Mouse (Mus musculus): ENCODE data around the gene BC035044. TPM values are rescaled to one million over a fixed set of nuclear protein-coding genes. Genes with fewer than 3 reads are reported as not detected.
A peak's percentile ranks its signal among the peaks of the same experiment; 100 is the strongest.

The BC035044 gene
- polyA plus RNA-seq, 1 experiment = 16.8 TPM

GRCm38 (mm10) chr6:128854895-128855294, 36.0 kb downstream of the BC035044 start:
- 83% methylated on average over 3 of the region's 3 CpGs for WGBS
- no peak overlapping the region for H3K27ac ChIP-seq (ENCODE audit: control insufficient read depth, insufficient read depth, low read depth, low read length, poor library complexity)
- no peak overlapping the region for H3K4me3 ChIP-seq (replicated peaks; ENCODE audit: control insufficient read depth, low read depth, low read length)
- TF ChIP-seq POLR2A (IDR thresholded peaks at IDR 0.05; ENCODE audit: borderline replicate concordance, control insufficient read depth, low read depth, low read length) = no peak
- TF ChIP-seq CTCF (IDR thresholded peaks at IDR 0.05; ENCODE audit: control insufficient read depth, insufficient read depth, low read length) = no peak
- H3K4me1 ChIP-seq (ENCODE audit: control insufficient read depth, insufficient read depth, low read length) = peaks cover 6% of the 10 kb centered on the region

DNA sequence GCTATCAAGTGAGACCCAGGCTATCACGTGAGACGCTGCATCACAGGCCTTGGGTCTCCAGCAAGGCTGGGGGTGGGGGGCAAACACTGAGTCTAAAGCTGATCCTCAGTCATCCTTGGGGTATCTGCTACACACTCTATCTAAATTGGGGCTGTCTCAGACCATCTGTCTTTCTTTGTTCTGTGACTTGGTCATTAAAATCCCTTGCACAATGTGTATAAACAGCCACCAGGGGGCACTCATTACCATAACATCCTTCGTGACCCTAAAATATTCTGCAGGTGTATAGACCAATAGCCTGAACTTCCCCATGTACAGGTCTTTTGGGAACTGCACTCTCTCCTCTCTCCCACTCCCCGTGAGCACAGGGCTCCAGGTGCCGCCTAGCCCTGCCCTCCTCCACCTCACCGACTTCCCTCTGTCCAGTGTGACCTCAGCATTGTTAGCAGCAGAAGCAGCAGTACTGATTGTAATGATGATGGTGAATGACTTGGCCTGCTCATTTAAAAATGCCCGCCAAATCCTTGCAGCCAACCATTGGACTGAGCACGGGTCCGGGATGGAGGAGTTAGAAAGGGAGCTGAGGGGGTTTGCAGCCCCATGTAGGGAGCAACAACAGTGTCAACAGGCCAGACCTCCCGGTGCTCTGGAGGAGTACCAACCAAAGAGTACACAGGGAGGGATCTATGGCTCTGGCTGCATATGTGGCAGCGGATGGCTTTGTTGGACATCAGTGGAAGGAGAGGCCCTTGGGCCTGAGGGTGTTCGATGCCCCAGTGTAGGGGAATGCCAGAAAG, 36.7 kb downstream of the BC035044 start:
- WGBS = 52% methylated on average over 12 of the region's 12 CpGs
- Histone ChIP-seq H3K4me3 (replicated peaks; ENCODE audit: control insufficient read depth, low read depth, low read length) (peak overlapping the region; percentile 13), H3K27ac (ENCODE audit: control insufficient read depth, insufficient read depth, low read depth, low read length, poor library complexity) (peak overlapping the region; percentile 9; the same call in 1 of the 2 replicates), H3K4me1 (ENCODE audit: control insufficient read depth, insufficient read depth, low read length) (peaks cover 7% of the 10 kb centered on the region)
- TF ChIP-seq POLR2A (IDR thresholded peaks at IDR 0.05; ENCODE audit: borderline replicate concordance, control insufficient read depth, low read depth, low read length) (no peak), CTCF (IDR thresholded peaks at IDR 0.05; ENCODE audit: control insufficient read depth, insufficient read depth, low read length) (no peak; the same call in 1 of the 2 replicates)

DNA sequence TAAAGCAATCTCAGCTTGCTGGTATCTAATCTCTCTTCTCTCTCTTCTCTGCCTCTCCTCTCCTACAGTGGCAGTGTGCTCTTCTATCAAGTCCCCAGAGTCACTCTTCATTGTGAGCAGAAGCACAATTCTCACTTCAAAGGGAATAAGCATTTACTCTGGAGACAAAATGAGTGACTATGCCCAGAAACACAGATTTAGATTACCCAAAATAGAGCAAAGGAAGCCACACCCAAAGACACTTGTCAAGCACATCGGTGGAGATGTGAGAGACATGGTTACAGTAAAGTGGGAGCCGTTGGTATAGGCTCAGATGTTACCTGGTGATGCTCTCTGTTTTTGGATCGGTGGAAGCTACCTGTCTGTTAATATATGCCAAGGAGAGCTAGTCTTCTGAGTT, 38.2 kb downstream of the BC035044 start:
- WGBS = 31% methylated on average over 3 of the region's 3 CpGs
- TF ChIP-seq POLR2A (IDR thresholded peaks at IDR 0.05; ENCODE audit: borderline replicate concordance, control insufficient read depth, low read depth, low read length) (no peak), CTCF (IDR thresholded peaks at IDR 0.05; ENCODE audit: control insufficient read depth, insufficient read depth, low read length) (no peak)
- peak overlapping the region; percentile 63 for H3K27ac ChIP-seq (ENCODE audit: control insufficient read depth, insufficient read depth, low read depth, low read length, poor library complexity)
- no peak overlapping the region for H3K4me3 ChIP-seq (replicated peaks; ENCODE audit: control insufficient read depth, low read depth, low read length)
- H3K4me1 ChIP-seq (ENCODE audit: control insufficient read depth, insufficient read depth, low read length) = peaks cover 7% of the 10 kb centered on the region

GRCm38 (mm10) chr6:128851151-128851550, 39.8 kb downstream of the BC035044 start:
- no peak for TF ChIP-seq CTCF (IDR thresholded peaks at IDR 0.05; ENCODE audit: control insufficient read depth, insufficient read depth, low read length)
- TF ChIP-seq POLR2A (IDR thresholded peaks at IDR 0.05; ENCODE audit: borderline replicate concordance, control insufficient read depth, low read depth, low read length) = no peak
- H3K4me1 ChIP-seq (ENCODE audit: control insufficient read depth, insufficient read depth, low read length) = peaks cover 7% of the 10 kb centered on the region
- H3K4me3 ChIP-seq (replicated peaks; ENCODE audit: control insufficient read depth, low read depth, low read length) = no peak overlapping the region
- H3K27ac ChIP-seq (ENCODE audit: control insufficient read depth, insufficient read depth, low read depth, low read length, poor library complexity) = peak overlapping the region; percentile 42; the same call in 1 of the 2 replicates
- WGBS = 7% methylated on average over 2 of the region's 2 CpGs

DNA sequence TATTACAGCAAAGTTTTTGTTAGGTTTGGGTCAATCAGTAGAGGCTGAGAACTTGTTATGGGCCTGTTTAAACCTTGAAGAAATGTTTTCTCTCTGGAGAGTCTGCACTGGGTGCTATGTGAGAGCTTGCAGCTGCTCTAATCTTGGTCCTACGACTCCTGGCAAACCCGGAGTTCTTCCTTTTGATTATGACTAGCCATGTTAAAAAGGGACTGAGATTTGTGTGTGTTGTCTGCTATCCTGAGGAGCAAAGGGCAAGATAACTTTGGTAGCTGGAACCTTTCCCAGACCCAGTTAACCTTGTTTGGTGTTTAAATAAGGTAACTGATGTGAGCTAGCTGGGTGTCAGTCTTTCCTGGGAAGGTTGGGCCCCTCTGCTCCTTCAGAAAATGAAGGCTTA, 40.3 kb downstream of the BC035044 start:
- H3K4me1 ChIP-seq (ENCODE audit: control insufficient read depth, insufficient read depth, low read length) = peaks cover 7% of the 10 kb centered on the region
- 21% methylated on average over 2 of the region's 2 CpGs for WGBS
- TF ChIP-seq POLR2A (IDR thresholded peaks at IDR 0.05; ENCODE audit: borderline replicate concordance, control insufficient read depth, low read depth, low read length) (no peak), CTCF (IDR thresholded peaks at IDR 0.05; ENCODE audit: control insufficient read depth, insufficient read depth, low read length) (no peak)
- H3K4me3 ChIP-seq (replicated peaks; ENCODE audit: control insufficient read depth, low read depth, low read length) = no peak overlapping the region
- no peak overlapping the region; the same call in 1 of the 2 replicates for H3K27ac ChIP-seq (ENCODE audit: control insufficient read depth, insufficient read depth, low read depth, low read length, poor library complexity)

- H3K4me1 ChIP-seq (ENCODE audit: control insufficient read depth, insufficient read depth, low read length) = peaks cover 6% of the 10 kb centered on the region; the same call in 1 of the 2 replicates
- 49% methylated on average over 2 of the region's 2 CpGs for WGBS
- no peak overlapping the region for H3K27ac ChIP-seq (ENCODE audit: control insufficient read depth, insufficient read depth, low read depth, low read length, poor library complexity)
- TF ChIP-seq CTCF (IDR thresholded peaks at IDR 0.05; ENCODE audit: control insufficient read depth, insufficient read depth, low read length) = peak; percentile 56
- no peak for TF ChIP-seq POLR2A (IDR thresholded peaks at IDR 0.05; ENCODE audit: borderline replicate concordance, control insufficient read depth, low read depth, low read length)
- H3K4me3 ChIP-seq (replicated peaks; ENCODE audit: control insufficient read depth, low read depth, low read length) = no peak overlapping the region
Observed at GRCm38 (mm10) chr6:128849902-128850301, 41.0 kb downstream of the BC035044 start.

DNA sequence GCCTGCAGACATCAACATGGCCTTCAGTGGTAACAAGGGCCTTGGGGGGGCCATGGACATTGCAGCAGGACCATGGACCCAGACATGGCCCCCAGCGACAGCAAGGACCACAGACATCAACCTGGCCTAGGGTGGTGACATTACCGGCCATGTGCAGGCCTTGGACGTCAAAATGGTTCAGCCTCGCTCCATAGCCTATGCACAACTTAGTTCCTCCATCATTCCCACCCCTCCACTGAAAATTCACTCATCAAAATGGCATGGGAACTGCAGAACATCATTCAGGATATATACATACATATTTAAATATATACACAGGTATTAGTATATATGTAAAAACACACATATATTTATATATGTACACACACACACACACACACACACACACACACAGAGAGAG, 43.5 kb downstream of the BC035044 start:
- TF ChIP-seq POLR2A (IDR thresholded peaks at IDR 0.05; ENCODE audit: borderline replicate concordance, control insufficient read depth, low read depth, low read length) (no peak), CTCF (IDR thresholded peaks at IDR 0.05; ENCODE audit: control insufficient read depth, insufficient read depth, low read length) (no peak)
- 85% methylated on average over 4 of the region's 4 CpGs for WGBS
- Histone ChIP-seq H3K4me3 (replicated peaks; ENCODE audit: control insufficient read depth, low read depth, low read length) (no peak overlapping the region), H3K4me1 (ENCODE audit: control insufficient read depth, insufficient read depth, low read length) (peaks cover 4% of the 10 kb centered on the region; the same call in 1 of the 2 replicates), H3K27ac (ENCODE audit: control insufficient read depth, insufficient read depth, low read depth, low read length, poor library complexity) (no peak overlapping the region)

DNA sequence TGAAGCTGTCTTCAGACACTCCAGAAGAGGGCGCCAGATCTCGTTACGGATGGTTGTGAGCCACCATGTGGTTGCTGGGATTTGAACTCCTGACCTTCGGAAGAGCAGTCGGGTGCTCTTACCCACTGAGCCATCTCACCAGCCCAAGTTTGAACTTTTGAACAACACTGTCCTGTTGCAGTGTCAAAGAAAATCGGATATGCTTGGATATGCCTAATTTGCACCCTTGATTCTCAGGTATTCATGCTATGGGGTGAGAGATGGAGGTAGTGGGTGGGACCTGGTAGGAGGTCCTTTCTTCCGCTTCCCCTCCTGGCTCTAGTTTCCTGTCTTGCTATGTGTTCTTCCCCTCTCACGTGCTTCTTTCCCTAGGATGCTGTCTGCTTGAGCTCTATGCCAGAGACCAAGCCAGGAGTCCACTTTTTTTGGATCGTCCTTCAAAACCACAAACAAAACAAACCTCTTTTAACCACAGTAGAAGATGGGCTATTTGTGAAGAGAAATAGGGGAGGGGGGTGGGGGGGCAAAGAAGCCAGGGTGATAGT, 44.9 kb downstream of the BC035044 start:
- 49% methylated on average over 8 of the region's 9 CpGs for WGBS
- no peak overlapping the region for H3K27ac ChIP-seq (ENCODE audit: control insufficient read depth, insufficient read depth, low read depth, low read length, poor library complexity)
- TF ChIP-seq CTCF (IDR thresholded peaks at IDR 0.05; ENCODE audit: control insufficient read depth, insufficient read depth, low read length) (no peak), POLR2A (IDR thresholded peaks at IDR 0.05; ENCODE audit: borderline replicate concordance, control insufficient read depth, low read depth, low read length) (no peak)
- H3K4me1 ChIP-seq (ENCODE audit: control insufficient read depth, insufficient read depth, low read length) = peaks cover 3% of the 10 kb centered on the region; the same call in 1 of the 2 replicates
- H3K4me3 ChIP-seq (replicated peaks; ENCODE audit: control insufficient read depth, low read depth, low read length) = no peak overlapping the region

Measured in bone marrow, adult 2 months (tissue).